Mouse (Mus musculus) heart, embryonic 10.5 days (tissue): ENCODE results near the gene Nr1h4. TPM values are rescaled to one million over a fixed set of nuclear protein-coding genes. Genes with fewer than 3 reads are reported as not detected.

Source experiments
- DNase-seq: peaks from one replicate; pipeline ENCODE4 v3.0.0-alpha.2; 2017; ENCODE audit warnings: low spot score
- H3K27ac ChIP-seq: fragments of 300-500 bp; sonication (generic); 2 replicates; pipeline ENCODE4 v1.5.1; 2016; ENCODE audit warnings: mild to moderate bottlenecking
- H3K27me3 ChIP-seq: fragments of 300-500 bp; sonication (generic); 2 replicates; pipeline ENCODE4 v1.6.1; 2016; ENCODE audit warnings: mild to moderate bottlenecking; ENCODE audit not compliant: poor library complexity, insufficient read depth, severe bottlenecking
- H3K36me3 ChIP-seq: fragments of 300-500 bp; sonication (generic); 2 replicates; pipeline ENCODE4 v1.6.1; 2016; ENCODE audit warnings: mild to moderate bottlenecking, moderate library complexity
- H3K4me1 ChIP-seq: fragments of 300-500 bp; sonication (generic); 2 replicates; pipeline ENCODE4 v1.6.1; 2016; ENCODE audit warnings: mild to moderate bottlenecking
- H3K4me3 ChIP-seq: fragments of 300-500 bp; sonication (generic); 2 replicates; pipeline ENCODE4 v1.5.1; 2016; ENCODE audit warnings: mild to moderate bottlenecking, moderate library complexity
- H3K9me3 ChIP-seq: fragments of 300-500 bp; sonication (generic); 2 replicates; pipeline ENCODE4 v1.6.1; 2016; ENCODE audit warnings: mild to moderate bottlenecking, moderate library complexity
- WGBS: fragments of 180-500 bp; shearing (Covaris S2); methylation state at CpG from one replicate; pipeline ENCODE4 v1.1.7; 2016; 5-methylcytosine and 5-hydroxymethylcytosine counted together
- polyA plus RNA-seq: library from polyadenylated mRNA; unstranded; fragments of >200 nt; fragmentation: Nextera tagmentation; extraction: Ambion mirVana; gene quantifications from 2 replicates; pipeline ENCODE4 v1.2.1, GENCODE M21; 2016

Gene Nr1h4
- polyA plus RNA-seq, 1 experiment from 2014 or later = 0.16 TPM

DNA sequence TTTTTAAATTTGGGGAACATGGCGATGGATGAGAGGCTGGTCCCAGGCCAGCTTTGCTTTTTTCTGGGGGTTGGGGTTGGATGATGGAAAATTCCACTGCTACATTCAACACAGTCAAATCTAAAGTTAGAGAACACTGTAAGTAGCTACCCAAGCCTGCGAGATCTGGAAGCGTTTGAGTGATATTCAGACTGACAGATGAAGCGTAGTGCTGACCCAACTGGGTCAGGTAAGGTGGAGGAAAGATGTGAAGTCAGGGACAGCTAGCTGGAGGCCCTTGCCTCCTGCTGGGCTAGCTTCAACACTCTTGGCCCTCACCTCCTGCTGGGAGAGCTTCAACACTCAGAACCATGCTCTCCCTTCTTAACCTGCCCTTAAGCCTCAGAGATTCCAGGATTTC, 128.4 kb downstream of the Nr1h4 start:
- H3K9me3 ChIP-seq = no peaks in the 10 kb centered on the region
- DNase-seq = no peak
- 0 out of 2 replicates have a peak, but pooled peaks cover 2% of the 10 kb centered on the region for H3K36me3 ChIP-seq
- H3K4me1 ChIP-seq = no peaks in the 10 kb centered on the region
- H3K27ac ChIP-seq = no peak overlapping the region
- no peak overlapping the region for H3K4me3 ChIP-seq
- no peaks in the 10 kb centered on the region for H3K27me3 ChIP-seq
- WGBS = 70% methylated on average over 4 of the region's 4 CpGs

Other genes starting within 250 kb of the Nr1h4 start
- 3.0 and 5.1 TPM in 2 replicates for gene Ano4, start 188.8 kb downstream of the Nr1h4 start, polyA plus RNA-seq
- gene Gas2l3, start 89.6 kb downstream of the Nr1h4 start, polyA plus RNA-seq = 12.1 and 21.9 TPM in 2 replicates
- gene Slc17a8, start 87.7 kb upstream of the Nr1h4 start, polyA plus RNA-seq = 0.15 and 0.16 TPM in 2 replicates
- gene Scyl2, start 152.7 kb upstream of the Nr1h4 start, polyA plus RNA-seq = 5.9 and 6.2 TPM in 2 replicates
- 25.6 and 28.0 TPM in 2 replicates for gene Actr6, start 198.7 kb upstream of the Nr1h4 start, polyA plus RNA-seq
- 23.8 and 26.4 TPM in 2 replicates for gene Uhrf1bp1l, start 211.4 kb upstream of the Nr1h4 start, polyA plus RNA-seq